Mouse (Mus musculus): Measurements from ENCODE around the gene Bves.

Bves gene

GRCm38 (mm10) chr10:45356091-45356490 lies 20.5 kb downstream of the Bves start:
- DNase-seq = no peak

DNA sequence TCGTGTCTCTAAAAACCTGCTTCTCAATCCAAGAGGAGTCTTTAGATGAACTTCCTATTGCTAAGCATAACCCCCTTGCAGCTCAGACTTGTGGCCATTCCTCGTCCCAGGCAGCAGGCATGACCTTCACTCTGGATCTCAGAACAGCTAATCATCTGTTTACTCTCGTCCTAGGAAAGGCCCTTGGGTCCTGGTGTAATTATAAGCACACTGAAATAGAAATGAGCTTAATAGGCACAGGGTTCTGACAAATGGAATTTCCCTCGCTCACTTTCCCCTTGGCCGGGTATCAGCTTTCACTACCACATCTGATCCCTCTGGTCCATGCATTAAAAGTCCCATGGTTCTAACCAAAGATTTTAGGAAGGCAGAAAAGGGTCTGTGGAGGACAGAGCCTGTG lies 27.8 kb downstream of the Bves start:
- no peak for DNase-seq

- DNase-seq = no peak
Observed at GRCm38 (mm10) chr10:45366987-45367705, 31.6 kb downstream of the Bves start.

DNA sequence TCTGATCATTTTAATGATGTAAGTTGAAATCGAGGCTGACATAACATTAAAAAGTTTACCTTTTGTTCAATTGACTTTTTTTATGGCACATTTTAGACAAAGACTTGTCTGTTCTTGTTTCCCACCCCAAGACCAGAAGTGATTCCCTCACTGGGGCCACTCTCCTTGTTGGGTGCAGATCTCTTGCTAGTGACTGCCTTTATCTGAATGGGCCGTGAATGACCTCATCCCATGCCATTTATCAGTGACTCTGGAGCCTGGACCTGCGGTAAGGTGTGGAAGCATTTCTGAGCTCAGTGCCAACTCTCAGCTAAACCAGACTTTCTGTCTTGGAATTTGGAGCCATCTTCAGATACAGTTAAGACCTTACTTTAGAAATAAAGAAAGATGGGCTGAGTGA lies 34.1 kb downstream of the Bves start:
- no peak for DNase-seq

DNA sequence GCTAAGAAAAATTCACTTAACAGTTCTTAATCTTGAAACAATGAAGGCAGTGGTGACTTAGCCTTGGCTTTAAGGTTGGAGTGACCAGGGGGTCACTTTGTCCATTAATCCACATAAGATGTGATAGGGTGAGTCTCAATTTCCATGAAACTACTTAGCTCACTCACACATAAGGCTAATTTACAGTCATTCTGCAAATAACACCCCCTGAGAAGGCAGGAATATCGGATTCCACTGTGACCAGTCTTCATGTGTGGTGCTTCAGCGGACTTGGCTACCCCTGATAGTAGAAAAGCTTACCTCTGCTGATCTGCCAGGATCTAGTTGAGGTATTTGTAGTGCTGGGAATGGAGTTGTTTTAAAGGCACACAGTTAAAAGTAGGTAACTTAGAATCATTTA lies 35.0 kb downstream of the Bves start:
- no peak for DNase-seq

GRCm38 (mm10) chr10:45372994-45373692 lies 37.6 kb downstream of the Bves start:
- DNase-seq = peak; percentile 55

DNA sequence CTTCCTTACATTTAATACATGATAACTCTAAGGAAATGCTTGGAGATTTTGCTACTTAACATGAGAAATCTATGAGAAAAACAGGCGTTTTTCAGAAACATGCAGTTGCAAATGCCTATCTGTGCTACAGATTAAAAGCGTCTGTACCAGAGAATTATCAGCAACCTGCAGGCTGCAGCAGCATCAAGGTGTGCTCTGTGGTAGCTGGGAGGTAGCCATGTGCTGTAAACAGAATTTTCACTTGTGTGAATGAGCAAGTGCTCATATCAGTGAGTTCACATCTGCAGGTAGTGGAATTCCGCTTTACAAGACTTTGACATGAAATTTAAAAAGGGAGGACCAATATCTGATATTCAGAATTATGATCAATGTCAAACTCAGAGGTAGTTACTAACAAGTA lies 42.7 kb downstream of the Bves start:
- DNase-seq = no peak

DNA sequence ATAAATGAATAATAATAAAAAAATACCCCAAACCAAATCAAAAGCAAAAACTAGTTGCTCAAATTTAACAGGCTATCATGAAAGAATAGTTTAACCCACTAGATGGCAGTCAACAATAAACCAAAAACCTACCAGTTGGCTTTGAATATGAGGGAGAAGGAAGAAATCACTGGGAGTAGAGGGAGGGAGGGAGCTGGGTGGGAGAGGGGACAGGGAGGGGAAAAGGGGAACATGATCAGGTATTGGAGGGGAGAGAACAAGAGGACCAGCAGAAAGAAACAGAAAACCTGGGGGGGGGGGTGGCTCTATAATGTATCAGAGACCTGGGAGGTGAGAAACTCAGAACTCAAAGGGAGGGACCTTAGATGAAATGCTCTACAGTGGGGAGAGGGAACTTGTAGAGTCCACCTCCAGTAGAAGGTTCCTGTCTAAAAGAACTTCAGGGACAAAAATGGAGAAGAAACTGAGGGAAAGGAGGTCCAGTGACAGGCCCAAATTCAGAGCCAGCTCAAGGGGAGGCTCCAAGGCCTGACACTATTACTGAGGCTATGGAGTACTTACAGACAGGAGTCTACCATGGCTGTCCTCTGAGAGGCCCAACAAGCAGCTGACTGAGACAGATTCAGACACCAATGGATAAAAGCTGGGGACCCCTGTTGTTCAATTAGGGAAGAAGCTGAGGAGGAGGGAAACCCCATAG lies 46.5 kb downstream of the Bves start:
- no peak for DNase-seq

GRCm38 (mm10) chr10:45382637-45382958 lies 47.0 kb downstream of the Bves start:
- no peak for DNase-seq

DNA sequence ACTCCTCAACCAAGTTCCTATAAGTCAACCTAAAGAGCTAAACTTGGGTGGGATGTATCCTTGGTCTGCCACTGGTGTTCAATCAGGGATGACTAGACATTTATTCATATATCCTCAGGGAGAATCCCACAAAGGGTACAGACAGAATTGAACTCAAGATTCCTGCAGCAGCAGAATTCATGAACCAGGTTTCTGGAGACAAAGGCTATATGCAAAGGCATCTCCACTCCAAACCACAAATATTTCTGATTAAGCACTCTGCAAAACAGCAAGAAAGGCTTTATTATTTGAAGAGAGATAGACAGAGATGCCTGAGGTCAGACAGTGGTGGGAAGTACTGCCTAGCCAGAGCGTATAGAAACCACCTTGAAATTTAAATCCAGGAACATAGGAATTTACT lies 62.6 kb downstream of the Bves start:
- no peak for DNase-seq

- DNase-seq = no peak
Observed at GRCm38 (mm10) chr10:45399702-45400243, 64.2 kb downstream of the Bves start.

GRCm38 (mm10) chr10:45410624-45411341 lies 75.2 kb downstream of the Bves start:
- DNase-seq = no peak

GRCm38 (mm10) chr10:45411741-45412140 lies 76.2 kb downstream of the Bves start:
- DNase-seq = no peak

DNA sequence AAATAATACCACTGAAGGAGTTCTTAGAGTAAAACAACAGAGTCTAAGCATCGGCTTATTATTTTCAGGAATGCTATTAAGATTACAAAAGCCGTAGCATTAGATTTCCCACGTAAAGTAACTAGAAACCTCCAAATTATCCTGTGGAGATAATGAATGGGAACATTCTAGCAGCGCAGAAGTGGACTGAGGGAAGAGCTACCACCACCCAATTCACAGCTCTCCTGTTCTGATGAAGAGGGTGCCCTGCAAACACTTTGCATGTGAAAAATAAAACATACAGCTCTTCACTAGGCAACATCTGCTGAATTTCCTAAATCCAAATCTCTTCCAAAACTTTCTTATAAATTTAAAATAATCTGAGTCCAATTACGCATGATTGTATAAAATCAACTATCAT lies 76.6 kb downstream of the Bves start:
- DNase-seq = no peak
